Mouse (Mus musculus): ENCODE results near the gene Gm16253.

DNA sequence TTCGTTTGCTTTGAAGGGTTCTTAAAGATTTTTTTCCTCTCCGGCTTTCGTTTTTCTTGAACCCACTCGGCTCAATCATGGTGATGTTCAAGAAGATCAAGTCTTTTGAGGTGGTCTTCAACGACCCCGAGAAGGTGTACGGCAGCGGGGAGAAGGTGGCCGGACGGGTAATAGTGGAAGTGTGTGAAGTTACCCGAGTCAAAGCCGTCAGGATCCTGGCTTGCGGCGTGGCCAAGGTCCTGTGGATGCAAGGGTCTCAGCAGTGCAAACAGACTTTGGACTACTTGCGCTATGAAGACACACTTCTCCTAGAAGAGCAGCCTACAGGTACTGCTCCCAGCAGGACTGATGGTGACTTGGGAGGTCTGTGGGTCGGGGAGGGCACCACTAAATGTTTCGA is 18.6 kb upstream of the Gm16253 start:
- TF ChIP-seq CTCF (IDR thresholded peaks at IDR 0.05; ENCODE audit: control insufficient read depth, insufficient read depth, insufficient read length) (no peak), CEBPB (IDR thresholded peaks at IDR 0.05; ENCODE audit: low read depth) (no peak), MAX (IDR thresholded peaks at IDR 0.05) (no peak), MYOD1 (IDR thresholded peaks at IDR 0.05; ENCODE audit: control insufficient read depth, insufficient read length, low read depth) (no peak), USF1 (IDR thresholded peaks at IDR 0.05; ENCODE audit: low read depth) (no peak), MYOG (IDR thresholded peaks at IDR 0.05; ENCODE audit: control insufficient read depth, extremely low read depth, insufficient read length) (no peak), FOSL1 (IDR thresholded peaks at IDR 0.05; ENCODE audit: insufficient read depth, low read length, poor library complexity, severe bottlenecking) (no peak)
